Mouse (Mus musculus): Measurements from ENCODE around the gene Abcf1. TPM values are rescaled to one million over a fixed set of nuclear protein-coding genes. Genes with fewer than 3 reads are reported as not detected.

Gene Abcf1
- total RNA-seq, 2 experiments from 2014 or later: 64.2 to 66.6 TPM

Small RNA genes within 50 kb of the gene (microRNA-seq; reads per million reads assigned to microRNA genes)
- gene Mir1894 (not detected), gene Mir877 (60.6 reads per million, percentile 51 among the genes with 10 or more reads in this experiment)

Other genes with a start within 250 kb of the Abcf1 start
- 10 to 100 TPM; 21.7 to 39.7 TPM for gene Ier3, start 148.1 kb downstream of the Abcf1 start, total RNA-seq (2021)
- 100 to 1,000 TPM; 125 to 141 TPM for gene Flot1, start 146.5 kb downstream of the Abcf1 start, total RNA-seq (2021)
- 100 to 1,000 TPM; 102 to 103 TPM for gene Tubb5, start 131.5 kb downstream of the Abcf1 start, total RNA-seq (2021)
- 10 to 100 TPM; 11.8 to 14.6 TPM for gene Mdc1, start 128.2 kb downstream of the Abcf1 start, total RNA-seq (2021)
- gene Nrm, start 108.4 kb downstream of the Abcf1 start, total RNA-seq (2021): 1 to 10 TPM; 2.3 to 2.8 TPM
- 10 to 100 TPM; 11.9 to 16.6 TPM for gene Ppp1r18, start 104.2 kb downstream of the Abcf1 start, total RNA-seq (2021)
- gene Dhx16, start 89.9 kb downstream of the Abcf1 start, total RNA-seq (2021): 10 to 100 TPM; 19.2 to 20.1 TPM
- 100 to 1,000 TPM; 112 to 116 TPM for gene 2310061I04Rik, start 72.3 kb downstream of the Abcf1 start, total RNA-seq (2021)
- 1 to 10 TPM; 7.7 TPM for gene Atat1, start 59.7 kb downstream of the Abcf1 start, total RNA-seq (2021)
- gene Mrps18b, start 53.4 kb downstream of the Abcf1 start, total RNA-seq (2021): 10 to 100 TPM; 51.7 to 55.3 TPM
- 10 to 100 TPM; 30.4 to 34.5 TPM for gene Ppp1r10, start 53.3 kb downstream of the Abcf1 start, total RNA-seq (2021)
- gene Gnl1, start 10.1 kb upstream of the Abcf1 start, total RNA-seq (2021): 10 to 100 TPM; 26.4 to 26.6 TPM
- gene Prr3, start 10.5 kb upstream of the Abcf1 start, total RNA-seq (2021): 1 to 10 TPM; 3.8 to 4.4 TPM
- gene H2-T24, start 50.8 kb upstream of the Abcf1 start, total RNA-seq (2021): 1 to 10 TPM; 7.4 to 7.5 TPM
- 10 to 100 TPM; 20.2 to 25.6 TPM for gene H2-T23, start 63.1 kb upstream of the Abcf1 start, total RNA-seq (2021)
- gene H2-T22, start 73.0 kb upstream of the Abcf1 start, total RNA-seq (2021): 1 to 10 TPM; 7.4 to 7.8 TPM
- not detected for gene Gm6034, start 73.2 kb upstream of the Abcf1 start, total RNA-seq (2021)
- gene Gm11127, start 88.6 kb upstream of the Abcf1 start, total RNA-seq (2021): 1 to 10 TPM; 2.6 to 2.9 TPM
- gene Gm19684, start 151.9 kb upstream of the Abcf1 start, total RNA-seq (2021): not detected
- gene Gm7030, start 159.7 kb upstream of the Abcf1 start, total RNA-seq (2021): not detected
- not detected for gene Gm8909, start 198.8 kb upstream of the Abcf1 start, total RNA-seq (2021)
- not detected for gene H2-T3, start 220.5 kb upstream of the Abcf1 start, total RNA-seq (2021)